Mouse (Mus musculus) liver, embryonic 16.5 days (tissue): ENCODE results near the gene Slc27a1. TPM values are rescaled to one million over a fixed set of nuclear protein-coding genes. Genes with fewer than 3 reads are reported as not detected.
"Not testable (repeated sequence)": the region's sequence is repeated elsewhere in the genome, so short reads cannot be mapped to it uniquely, and the experiment has no call there.

Experiments used
- ATAC-seq: fragments of 200-750 bp; cut with Nextera tagmentation; 2 replicates; pipeline ENCODE4 v1.8.0; 2017; ENCODE audit warnings: low read depth, mild to moderate bottlenecking, moderate number of reproducible peaks, moderate library complexity
- H3K27ac ChIP-seq: fragments of 300-500 bp; sonication (generic); 2 replicates; pipeline ENCODE4 v1.5.1; 2014; ENCODE audit warnings: mild to moderate bottlenecking, low read length
- H3K27me3 ChIP-seq: fragments of 300-500 bp; sonication (generic); 2 replicates; pipeline ENCODE4 v1.6.1; 2014; ENCODE audit warnings: low read depth, low read length, mixed read lengths; ENCODE audit not compliant: control insufficient read depth, insufficient read depth
- H3K36me3 ChIP-seq: fragments of 300-500 bp; sonication (generic); 2 replicates; pipeline ENCODE4 v1.6.1; 2014; ENCODE audit warnings: mild to moderate bottlenecking; ENCODE audit not compliant: control insufficient read depth, insufficient read depth
- H3K4me1 ChIP-seq: fragments of 300-500 bp; sonication (generic); 2 replicates; pipeline ENCODE4 v1.6.1; 2014; ENCODE audit warnings: low read depth, low read length, mixed read lengths; ENCODE audit not compliant: control insufficient read depth
- H3K4me2 ChIP-seq: fragments of 300-500 bp; sonication (generic); 2 replicates; pipeline ENCODE4 v1.6.1; 2014; ENCODE audit warnings: low read depth, low read length, mixed read lengths
- H3K4me3 ChIP-seq: fragments of 300-500 bp; sonication (generic); 2 replicates; pipeline ENCODE4 v1.5.1; 2014; ENCODE audit warnings: low read depth, mild to moderate bottlenecking, low read length
- H3K9ac ChIP-seq: fragments of 300-500 bp; sonication (generic); 2 replicates; pipeline ENCODE4 v1.6.1; 2014; ENCODE audit warnings: low read depth, low read length
- H3K9me3 ChIP-seq: fragments of 300-500 bp; sonication (generic); replicated peaks from 2 replicates; pipeline ENCODE4 v1.6.1; 2016; ENCODE audit warnings: low read length; ENCODE audit not compliant: control insufficient read depth
- WGBS: fragments of 180-500 bp; shearing (Covaris S2); extraction: QIAGEN DNeasy Blood & Tissue Kit; methylation state at CpG from one replicate; pipeline ENCODE4 v1.1.7; 2014; ENCODE audit not compliant: insufficient replicate concordance; 5-methylcytosine and 5-hydroxymethylcytosine counted together
- polyA plus RNA-seq: library from polyadenylated mRNA; unstranded; fragments of >200 nt; fragmentation: Nextera tagmentation; extraction: Ambion mirVana; gene quantifications from 2 replicates; pipeline ENCODE4 v1.2.1, GENCODE M21; 2015

Gene Slc27a1
- polyA plus RNA-seq, 1 experiment from 2014 or later = 3.2 TPM

DNA sequence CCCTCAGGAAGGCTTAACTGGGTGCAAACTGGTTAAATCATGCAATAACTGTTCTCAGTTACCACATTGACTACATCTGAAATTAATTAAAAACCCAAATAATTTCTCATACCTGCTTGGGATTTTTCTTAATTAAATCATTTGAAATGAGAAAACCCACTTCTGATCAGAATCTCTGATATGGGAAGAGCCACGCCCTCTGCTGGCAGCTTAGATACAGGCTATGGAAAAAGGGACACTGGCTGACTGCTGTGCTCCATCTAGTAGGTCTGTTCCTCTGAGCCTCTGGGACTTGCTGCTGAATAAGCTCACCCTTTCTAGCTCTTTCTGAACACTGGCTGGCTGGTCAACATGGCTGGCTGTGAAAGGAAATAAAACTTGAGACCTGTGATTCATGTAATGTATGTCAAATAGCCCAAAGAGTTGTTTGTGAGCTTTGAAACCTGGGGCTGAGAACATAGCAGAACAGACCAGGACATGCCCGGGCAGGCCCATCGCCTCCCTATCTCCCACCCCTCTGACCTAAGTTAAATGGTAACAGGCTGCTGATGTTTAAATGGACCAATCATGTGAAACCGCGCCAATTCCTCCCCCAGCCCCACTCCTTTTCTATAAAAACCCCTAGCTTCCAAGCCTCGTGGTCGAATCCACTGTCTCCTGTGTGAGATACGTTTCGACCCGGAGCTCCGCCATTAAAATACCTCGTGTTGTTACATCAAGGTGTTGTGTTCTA lies 37.8 kb upstream of the Slc27a1 start:
- ATAC-seq, H3K9ac ChIP-seq: not testable (repeated sequence)
- WGBS = 63% methylated on average over 5 of the region's 12 CpGs

DNA sequence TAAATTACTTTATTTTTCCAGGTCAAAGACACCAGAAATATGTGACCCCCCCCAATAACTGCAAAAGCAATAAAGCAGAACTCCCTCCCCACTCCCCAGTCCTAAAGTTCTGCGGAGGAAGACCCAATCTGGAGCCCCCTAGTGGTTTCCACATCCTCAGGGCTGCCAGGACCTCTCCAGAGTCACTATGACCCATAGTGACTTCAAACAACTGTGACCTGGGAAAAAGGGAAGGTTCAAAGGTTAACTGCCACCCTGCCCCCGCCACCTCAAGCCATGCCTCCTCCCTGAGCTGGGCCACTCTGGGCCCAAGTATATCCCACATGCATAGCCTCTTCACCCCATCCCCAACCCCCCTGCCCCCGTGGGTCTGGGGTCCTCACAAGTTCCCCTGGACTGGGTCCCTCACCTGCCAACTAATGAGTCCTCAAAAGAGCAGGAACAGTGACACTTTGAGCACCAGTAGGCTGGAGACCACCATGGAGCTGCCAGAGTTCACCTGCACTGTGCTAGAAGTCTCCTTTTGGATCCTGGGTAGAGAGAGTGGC lies 34.3 kb upstream of the Slc27a1 start:
- WGBS = 38% methylated on average over 3 of the region's 3 CpGs
- H3K27me3 ChIP-seq = no peaks in the 10 kb centered on the region
- H3K36me3 ChIP-seq = no peaks in the 10 kb centered on the region
- H3K4me2 ChIP-seq = no peak overlapping the region
- H3K4me3 ChIP-seq = no peak overlapping the region
- H3K4me1 ChIP-seq = peaks cover 15% of the 10 kb centered on the region
- no peaks in the 10 kb centered on the region for H3K9me3 ChIP-seq
- no peak overlapping the region for H3K27ac ChIP-seq
- no peak for ATAC-seq
- H3K9ac ChIP-seq = no peak overlapping the region

More for the DNA sequence above, 37.8 kb upstream of the Slc27a1 start:
- H3K4me2 ChIP-seq, H3K36me3 ChIP-seq, H3K9me3 ChIP-seq, H3K4me3 ChIP-seq, H3K27ac ChIP-seq, H3K4me1 ChIP-seq, H3K27me3 ChIP-seq: not testable (repeated sequence)

DNA sequence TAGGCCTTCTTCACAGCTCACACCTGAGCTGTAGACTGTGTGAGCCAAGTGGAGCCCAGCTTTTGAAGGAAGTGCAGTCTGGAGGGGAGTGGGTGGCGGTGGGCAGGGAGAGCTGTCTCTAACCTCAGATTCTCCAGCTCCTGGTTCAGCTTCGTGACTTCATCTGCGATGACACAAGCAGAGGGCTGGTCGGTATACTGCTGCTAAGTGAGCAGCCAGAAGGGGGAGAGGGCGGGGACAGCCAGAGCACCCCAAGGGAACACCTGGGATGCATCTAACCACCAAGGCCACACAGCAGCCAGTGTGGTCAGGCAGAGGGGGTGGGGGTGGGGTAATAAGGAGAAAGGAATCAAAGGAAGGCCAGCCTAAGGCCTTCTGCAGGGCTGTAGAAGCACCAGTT lies 33.0 kb upstream of the Slc27a1 start:
- Histone ChIP-seq H3K4me1 (peaks cover 15% of the 10 kb centered on the region), H3K9me3 (no peaks in the 10 kb centered on the region), H3K27me3 (no peaks in the 10 kb centered on the region), H3K36me3 (no peaks in the 10 kb centered on the region), H3K4me3 (no peak overlapping the region), H3K27ac (no peak overlapping the region), H3K4me2 (no peak overlapping the region), H3K9ac (no peak overlapping the region)
- no peak for ATAC-seq
- 55% methylated on average over 5 of the region's 5 CpGs for WGBS

DNA sequence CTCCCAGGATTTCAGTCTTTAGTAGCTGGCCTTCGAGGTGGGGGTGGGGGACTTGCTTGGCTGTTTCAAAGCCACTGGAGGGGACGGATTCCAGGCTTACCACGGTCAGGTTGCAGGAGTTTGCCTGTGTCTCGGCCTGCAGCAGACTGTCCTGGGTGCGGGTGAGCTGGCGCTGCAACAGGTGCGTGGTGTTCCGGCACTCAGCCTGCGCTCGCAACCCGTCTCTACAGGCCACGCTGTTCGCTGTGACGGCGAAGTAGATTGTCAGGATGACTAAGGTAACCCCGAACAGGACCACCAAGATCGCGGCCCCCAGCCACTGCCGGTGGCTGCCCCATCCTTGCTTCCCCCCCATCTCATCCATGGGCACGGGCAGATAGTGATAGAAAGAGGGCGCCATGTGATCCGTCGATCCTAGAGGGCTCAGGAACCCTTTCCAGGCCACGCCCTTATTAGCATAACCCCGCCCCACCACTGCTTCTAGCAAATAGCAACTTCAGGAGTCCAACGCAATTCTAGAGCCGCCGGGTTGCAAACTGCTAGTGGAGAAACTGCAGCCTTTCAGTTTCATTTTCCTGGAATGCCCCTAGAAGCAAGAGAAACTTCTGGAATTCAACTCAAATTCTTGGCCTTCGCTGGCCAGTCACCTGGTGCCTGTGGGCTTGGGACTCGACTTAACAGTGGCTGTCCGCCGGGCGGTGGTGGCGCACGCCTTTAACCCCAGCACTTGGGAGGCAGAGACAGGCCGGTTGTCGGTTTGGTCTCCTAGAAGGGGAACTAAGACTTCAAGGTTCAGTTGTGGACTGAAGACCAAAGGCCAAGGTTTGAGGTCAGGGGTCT lies 31.4 kb upstream of the Slc27a1 start, which contains the start of gene Bst2:
Gene Bst2 (minus strand): TSS at position 429 of the 840 bp plus-strand sequence.
- H3K9ac ChIP-seq = peak within 1 kb of the TSS; percentile 73
- peak; percentile 92 for ATAC-seq
- peak within 1 kb of the TSS; percentile 82 for H3K27ac ChIP-seq
- peaks cover 15% of the 10 kb centered on the region for H3K4me1 ChIP-seq
- no peaks in the 10 kb centered on the region for H3K36me3 ChIP-seq
- no peaks in the 10 kb centered on the region for H3K9me3 ChIP-seq
- H3K4me3 ChIP-seq = peak within 1 kb of the TSS; percentile 76
- peak within 1 kb of the TSS; percentile 85 for H3K4me2 ChIP-seq
- no peaks in the 10 kb centered on the region for H3K27me3 ChIP-seq
- WGBS = 2% methylated on average over 37 of the region's 37 CpGs

DNA sequence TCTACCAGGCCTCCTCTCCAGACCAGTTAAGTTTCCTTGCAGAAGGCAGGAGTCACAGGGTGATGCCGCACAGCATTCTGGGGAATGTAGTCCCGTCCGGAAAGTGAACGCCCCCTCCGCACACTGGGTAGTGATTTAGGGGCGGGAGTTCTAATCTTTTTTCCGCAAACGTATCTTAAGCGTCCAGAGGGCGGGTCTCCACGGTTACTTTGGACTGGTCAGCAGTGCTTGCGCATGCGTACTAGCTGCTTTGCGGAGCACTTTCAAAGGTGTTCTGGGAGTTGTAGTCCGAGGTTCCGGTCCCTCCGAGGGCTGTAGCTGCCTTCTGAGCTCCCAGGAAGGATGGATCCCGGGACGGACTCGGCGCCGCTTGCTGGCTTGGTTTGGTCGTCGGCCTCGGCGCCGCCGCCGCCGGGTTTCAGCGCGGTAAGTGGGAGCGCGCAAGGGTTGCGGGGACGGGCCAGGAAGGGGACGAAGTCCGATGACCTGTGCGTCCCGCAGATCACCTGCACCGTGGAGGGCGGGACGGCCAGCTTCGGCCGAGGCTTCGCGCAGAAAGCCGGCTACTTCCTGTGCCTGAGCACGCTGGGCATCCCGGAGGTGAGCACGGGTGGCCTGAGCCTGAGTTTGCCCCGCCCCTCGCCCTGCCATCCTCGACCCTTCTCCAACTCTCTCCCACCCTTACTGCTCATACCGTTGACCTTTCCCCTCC lies 25.9 kb upstream of the Slc27a1 start, which contains the start of gene Mvb12a:
Gene Mvb12a (plus strand): TSS at position 291 of the 712 bp plus-strand sequence.
- H3K27ac ChIP-seq = peak within 1 kb of the TSS; percentile 66
- peak within 1 kb of the TSS; percentile 73 for H3K4me3 ChIP-seq
- H3K36me3 ChIP-seq = no peaks in the 10 kb centered on the region
- peak; percentile 95 for ATAC-seq
- H3K4me2 ChIP-seq = peak within 1 kb of the TSS; percentile 89
- no peaks in the 10 kb centered on the region for H3K9me3 ChIP-seq
- peak within 1 kb of the TSS; percentile 64 for H3K9ac ChIP-seq
- H3K27me3 ChIP-seq = no peaks in the 10 kb centered on the region
- peaks cover 14% of the 10 kb centered on the region for H3K4me1 ChIP-seq
- WGBS = under 1% methylated on average over 52 of the region's 55 CpGs

DNA sequence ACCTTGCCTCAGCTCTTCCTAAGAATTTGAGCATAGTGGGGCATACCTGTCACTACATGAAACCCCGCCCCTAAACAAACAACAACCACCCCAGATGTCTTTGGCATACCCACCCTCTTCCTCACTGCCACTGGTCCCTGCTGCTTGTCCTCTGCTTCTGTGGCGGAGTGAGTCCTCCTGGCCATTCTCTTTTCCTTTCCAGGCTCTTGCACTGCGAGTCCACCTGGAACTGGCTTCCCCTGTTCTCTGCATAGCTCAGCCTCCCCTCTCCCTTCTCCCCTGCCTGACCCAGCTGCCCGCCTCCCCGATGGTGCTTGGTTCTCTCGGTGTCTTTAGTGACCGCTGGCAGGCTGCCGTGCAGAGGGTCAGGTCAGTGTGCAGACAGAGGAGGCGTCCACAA lies 24.9 kb upstream of the Slc27a1 start:
- Histone ChIP-seq H3K4me3 (no peak overlapping the region; the same call in 1 of the 2 replicates), H3K9me3 (no peaks in the 10 kb centered on the region), H3K27ac (no peak overlapping the region), H3K4me1 (peaks cover 8% of the 10 kb centered on the region), H3K9ac (no peak overlapping the region; the same call in 1 of the 2 replicates), H3K4me2 (peak overlapping the region; percentile 89), H3K27me3 (no peaks in the 10 kb centered on the region), H3K36me3 (no peaks in the 10 kb centered on the region)
- 77% methylated on average over 9 of the region's 9 CpGs for WGBS
- ATAC-seq = no peak

DNA sequence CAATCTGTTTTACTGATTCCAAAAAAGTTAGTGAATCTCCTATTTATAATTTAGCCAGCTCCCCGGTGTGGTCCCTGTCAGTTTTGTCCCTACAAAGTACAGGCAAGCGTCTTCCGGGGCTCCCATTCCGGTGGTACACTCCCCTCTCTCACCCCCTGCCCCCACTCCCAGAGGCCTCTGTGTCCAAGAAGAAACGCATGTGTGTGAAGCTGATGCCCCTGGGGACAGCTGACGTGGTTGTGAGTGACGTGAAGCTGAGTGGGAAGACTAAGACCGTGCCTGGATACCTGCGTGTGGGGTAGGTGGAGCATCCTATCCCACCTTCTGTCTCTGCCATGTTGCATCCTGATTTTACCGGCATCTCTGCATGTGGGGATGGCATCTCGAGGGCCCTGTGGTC lies 23.6 kb upstream of the Slc27a1 start:
- Histone ChIP-seq H3K27me3 (no peaks in the 10 kb centered on the region), H3K9ac (no peak overlapping the region), H3K4me3 (no peak overlapping the region), H3K4me2 (no peak overlapping the region), H3K36me3 (no peaks in the 10 kb centered on the region), H3K27ac (no peak overlapping the region), H3K9me3 (no peaks in the 10 kb centered on the region), H3K4me1 (peaks cover 8% of the 10 kb centered on the region)
- WGBS = 80% methylated on average over 11 of the region's 11 CpGs
- no peak for ATAC-seq

DNA sequence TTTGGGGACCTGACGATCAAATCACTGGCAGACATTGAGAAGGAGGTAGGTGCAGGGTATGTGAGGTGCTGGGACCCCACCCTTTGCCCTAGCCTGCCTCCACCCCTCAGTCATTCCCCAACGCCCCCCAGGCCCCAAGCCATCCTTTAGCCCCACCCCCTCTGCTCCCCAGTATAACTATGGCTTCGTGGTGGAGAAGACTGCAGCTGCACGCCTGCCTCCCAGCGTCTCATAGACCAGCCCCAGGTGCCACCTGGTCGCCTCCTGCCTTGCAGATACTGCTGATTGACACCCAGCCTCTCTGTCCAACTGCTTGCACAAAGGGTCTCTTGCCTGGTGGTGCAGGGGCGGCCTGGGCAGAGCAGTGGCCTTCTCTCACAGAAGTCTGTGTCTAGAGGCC lies 21.1 kb upstream of the Slc27a1 start:
- no peak overlapping the region for H3K4me2 ChIP-seq
- no peaks in the 10 kb centered on the region for H3K27me3 ChIP-seq
- H3K4me3 ChIP-seq = no peak overlapping the region
- H3K9ac ChIP-seq = no peak overlapping the region
- no peaks in the 10 kb centered on the region for H3K36me3 ChIP-seq
- no peak for ATAC-seq
- 71% methylated on average over 7 of the region's 7 CpGs for WGBS
- H3K9me3 ChIP-seq = no peaks in the 10 kb centered on the region
- H3K27ac ChIP-seq = no peak overlapping the region
- peaks cover 8% of the 10 kb centered on the region for H3K4me1 ChIP-seq
